Mouse (Mus musculus): ENCODE measurements at regions not wholly inside any gene's neighbourhood (a gene's known extent, or its start where the extent isn't known, plus 50 kb on each side); places are given as distances from the start of the nearest gene placed in this dataset.

DNA sequence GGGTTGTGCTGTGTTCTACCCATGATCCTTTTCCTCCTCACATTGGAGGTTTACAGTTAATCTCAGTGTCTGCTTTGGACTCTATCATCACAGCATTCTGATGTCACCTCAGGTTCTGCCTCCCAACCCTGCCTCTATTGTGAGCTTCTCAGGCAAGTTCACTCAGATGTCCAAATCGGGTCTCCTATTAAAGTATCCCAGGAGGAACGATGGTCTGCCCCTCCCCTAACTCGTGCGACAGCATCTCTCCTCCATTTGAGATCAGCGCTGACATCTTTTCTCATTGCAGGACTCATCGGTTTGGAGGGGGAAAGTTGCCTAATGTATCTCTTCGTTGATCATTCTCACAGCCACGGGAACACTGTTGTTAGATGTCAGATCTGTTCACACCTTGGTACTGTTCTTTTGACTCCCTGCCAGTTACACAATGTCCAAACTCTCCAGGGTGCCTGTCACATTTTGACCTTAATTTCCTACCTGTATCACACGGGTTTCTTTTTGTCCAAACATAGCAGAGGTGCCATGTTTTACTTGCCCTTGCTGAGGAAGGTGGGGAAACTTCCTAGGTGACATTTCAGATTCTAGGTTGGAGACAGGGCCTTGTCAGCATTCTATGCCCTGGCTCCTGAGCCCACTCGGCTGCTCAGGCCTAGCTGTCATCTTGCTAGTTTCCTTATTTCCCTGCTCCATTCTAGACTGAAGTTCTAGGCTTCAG is 303.3 kb downstream of the Fut8 start:
- no peak for TF ChIP-seq POLR2A (IDR thresholded peaks at IDR 0.05; ENCODE audit: low read depth, low read length)
- no peak for TF ChIP-seq CTCF (IDR thresholded peaks at IDR 0.05; ENCODE audit: extremely low read depth, insufficient read length, insufficient replicate concordance, low read depth, low read length)
- Histone ChIP-seq H3K27me3 (ENCODE audit: control insufficient read depth, insufficient read depth, low read length) (no peaks in the 10 kb centered on the region), H3K4me1 (ENCODE audit: control insufficient read depth, insufficient read depth, insufficient read length, low read length) (no peaks in the 10 kb centered on the region), H3K27ac (ENCODE audit: insufficient read depth, low read depth, low read length) (no peak overlapping the region), H3K36me3 (ENCODE audit: control insufficient read depth, insufficient read depth, low read length) (no peaks in the 10 kb centered on the region), H3K4me3 (ENCODE audit: low read depth, low read length) (no peak overlapping the region)
- 79% methylated on average over 10 of the region's 10 CpGs for WGBS

DNA sequence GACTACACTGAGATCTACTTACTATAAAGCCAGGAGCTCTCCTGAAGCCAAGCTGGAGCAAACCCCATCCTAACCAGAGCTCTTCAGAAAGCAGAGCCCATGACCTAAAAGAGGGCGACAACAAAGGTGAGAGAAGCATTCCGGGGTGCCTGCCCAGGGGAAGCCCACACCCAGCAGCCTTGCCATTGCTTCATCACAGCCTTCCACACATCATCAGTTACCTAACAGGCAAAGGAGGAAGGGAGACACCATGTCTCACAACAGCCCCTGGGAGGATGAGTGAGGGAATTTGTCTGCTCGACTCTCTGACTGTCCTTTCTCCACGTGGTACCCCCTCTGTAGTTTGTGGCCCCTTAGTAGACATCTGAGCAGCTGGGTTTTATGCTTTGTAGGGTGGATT is 303.9 kb downstream of the Fut8 start:
- Histone ChIP-seq H3K27ac (ENCODE audit: insufficient read depth, low read depth, low read length) (no peak overlapping the region), H3K36me3 (ENCODE audit: control insufficient read depth, insufficient read depth, low read length) (no peaks in the 10 kb centered on the region), H3K4me1 (ENCODE audit: control insufficient read depth, insufficient read depth, insufficient read length, low read length) (no peaks in the 10 kb centered on the region), H3K4me3 (ENCODE audit: low read depth, low read length) (no peak overlapping the region), H3K27me3 (ENCODE audit: control insufficient read depth, insufficient read depth, low read length) (no peaks in the 10 kb centered on the region)
- TF ChIP-seq CTCF (IDR thresholded peaks at IDR 0.05; ENCODE audit: extremely low read depth, insufficient read length, insufficient replicate concordance, low read depth, low read length) (no peak), POLR2A (IDR thresholded peaks at IDR 0.05; ENCODE audit: low read depth, low read length) (no peak)
- 71% methylated on average over 4 of the region's 4 CpGs for WGBS

GRCm38 (mm10) chr12:77543651-77544050 is 305.7 kb downstream of the Fut8 start:
- no peaks in the 10 kb centered on the region for H3K4me1 ChIP-seq (ENCODE audit: control insufficient read depth, insufficient read depth, insufficient read length, low read length)
- no peak for TF ChIP-seq POLR2A (IDR thresholded peaks at IDR 0.05; ENCODE audit: low read depth, low read length)
- TF ChIP-seq CTCF (IDR thresholded peaks at IDR 0.05; ENCODE audit: extremely low read depth, insufficient read length, insufficient replicate concordance, low read depth, low read length) = no peak
- H3K4me3 ChIP-seq (ENCODE audit: low read depth, low read length) = no peak overlapping the region
- no peaks in the 10 kb centered on the region for H3K36me3 ChIP-seq (ENCODE audit: control insufficient read depth, insufficient read depth, low read length)
- H3K27ac ChIP-seq (ENCODE audit: insufficient read depth, low read depth, low read length) = no peak overlapping the region
- no peaks in the 10 kb centered on the region for H3K27me3 ChIP-seq (ENCODE audit: control insufficient read depth, insufficient read depth, low read length)
- 79% methylated on average over 6 of the region's 6 CpGs for WGBS

GRCm38 (mm10) chr12:77546165-77546564 is 308.2 kb downstream of the Fut8 start:
- WGBS = 68% methylated on average over 2 of the region's 2 CpGs

GRCm38 (mm10) chr12:77568286-77568685 is 330.4 kb downstream of the Fut8 start:
- H3K27ac ChIP-seq (ENCODE audit: insufficient read depth, low read depth, low read length) = no peak overlapping the region
- TF ChIP-seq CTCF (IDR thresholded peaks at IDR 0.05; ENCODE audit: extremely low read depth, insufficient read length, insufficient replicate concordance, low read depth, low read length) (peak; percentile 75; the same call in 1 of the 2 replicates), POLR2A (IDR thresholded peaks at IDR 0.05; ENCODE audit: low read depth, low read length) (no peak)
- H3K36me3 ChIP-seq (ENCODE audit: control insufficient read depth, insufficient read depth, low read length) = no peaks in the 10 kb centered on the region
- H3K27me3 ChIP-seq (ENCODE audit: control insufficient read depth, insufficient read depth, low read length) = no peaks in the 10 kb centered on the region
- no peaks in the 10 kb centered on the region for H3K4me1 ChIP-seq (ENCODE audit: control insufficient read depth, insufficient read depth, insufficient read length, low read length)
- WGBS = 6% methylated on average over 3 of the region's 3 CpGs
- H3K4me3 ChIP-seq (ENCODE audit: low read depth, low read length) = no peak overlapping the region

More at GRCm38 (mm10) chr12:77546165-77546564, 308.2 kb downstream of the Fut8 start:
- no peak overlapping the region for H3K27ac ChIP-seq (ENCODE audit: insufficient read depth, low read depth, low read length)
- no peaks in the 10 kb centered on the region for H3K27me3 ChIP-seq (ENCODE audit: control insufficient read depth, insufficient read depth, low read length)
- H3K4me1 ChIP-seq (ENCODE audit: control insufficient read depth, insufficient read depth, insufficient read length, low read length) = no peaks in the 10 kb centered on the region
- H3K36me3 ChIP-seq (ENCODE audit: control insufficient read depth, insufficient read depth, low read length) = no peaks in the 10 kb centered on the region
- no peak for TF ChIP-seq POLR2A (IDR thresholded peaks at IDR 0.05; ENCODE audit: low read depth, low read length)
- no peak overlapping the region for H3K4me3 ChIP-seq (ENCODE audit: low read depth, low read length)

DNA sequence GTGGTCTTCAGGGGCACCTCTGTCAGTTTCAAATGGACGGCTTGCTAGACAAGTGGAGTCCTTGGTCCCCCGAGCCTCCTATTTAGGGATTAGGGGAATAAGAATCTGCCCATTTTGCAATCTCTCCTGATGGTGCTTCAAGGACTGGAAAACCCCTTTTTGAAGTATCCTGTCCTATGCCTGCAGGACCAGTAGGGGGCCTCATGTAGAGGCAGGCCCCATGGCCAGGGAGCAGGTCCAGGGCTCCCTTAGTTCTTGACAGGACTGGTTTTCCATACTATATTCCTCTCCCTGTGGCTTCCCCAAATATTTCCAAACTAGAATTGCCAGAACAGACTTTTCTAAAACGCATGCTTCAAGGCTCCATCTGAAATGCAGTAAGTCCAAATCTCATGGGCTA is 332.6 kb downstream of the Fut8 start:
- no peak overlapping the region for H3K4me3 ChIP-seq (ENCODE audit: low read depth, low read length)
- WGBS = 87% methylated on average over 3 of the region's 3 CpGs

GRCm38 (mm10) chr12:77571071-77571470 is 333.1 kb downstream of the Fut8 start:
- H3K4me3 ChIP-seq (ENCODE audit: low read depth, low read length) = no peak overlapping the region
- 92% methylated on average over 5 of the region's 5 CpGs for WGBS
- H3K36me3 ChIP-seq (ENCODE audit: control insufficient read depth, insufficient read depth, low read length) = no peaks in the 10 kb centered on the region
- H3K27ac ChIP-seq (ENCODE audit: insufficient read depth, low read depth, low read length) = no peak overlapping the region
- H3K27me3 ChIP-seq (ENCODE audit: control insufficient read depth, insufficient read depth, low read length) = no peaks in the 10 kb centered on the region
- peaks cover 3% of the 10 kb centered on the region; the same call in 1 of the 2 replicates for H3K4me1 ChIP-seq (ENCODE audit: control insufficient read depth, insufficient read depth, insufficient read length, low read length)
- TF ChIP-seq CTCF (IDR thresholded peaks at IDR 0.05; ENCODE audit: extremely low read depth, insufficient read length, insufficient replicate concordance, low read depth, low read length) (no peak), POLR2A (IDR thresholded peaks at IDR 0.05; ENCODE audit: low read depth, low read length) (no peak)

More for the DNA sequence above, 332.6 kb downstream of the Fut8 start:
- Histone ChIP-seq H3K36me3 (ENCODE audit: control insufficient read depth, insufficient read depth, low read length) (no peaks in the 10 kb centered on the region), H3K4me1 (ENCODE audit: control insufficient read depth, insufficient read depth, insufficient read length, low read length) (peaks cover 3% of the 10 kb centered on the region; the same call in 1 of the 2 replicates), H3K27me3 (ENCODE audit: control insufficient read depth, insufficient read depth, low read length) (no peaks in the 10 kb centered on the region), H3K27ac (ENCODE audit: insufficient read depth, low read depth, low read length) (no peak overlapping the region)
- TF ChIP-seq CTCF (IDR thresholded peaks at IDR 0.05; ENCODE audit: extremely low read depth, insufficient read length, insufficient replicate concordance, low read depth, low read length) (peak; percentile 11; the same call in 1 of the 2 replicates), POLR2A (IDR thresholded peaks at IDR 0.05; ENCODE audit: low read depth, low read length) (no peak)

Measured in small intestine, adult 2 months (tissue).